Mouse (Mus musculus) cerebellum, adult 2 months (tissue): ENCODE measurements around the gene Pgm2. TPM values are rescaled to one million over a fixed set of nuclear protein-coding genes. Genes with fewer than 3 reads are reported as not detected.

Experiments used
- DNase-seq, 2 experiments: peaks; one replicate each; pipeline ENCODE4 v3.0.0; 2021
- H3K27ac ChIP-seq: fragments of 200-500 bp; 2 replicates; pipeline ENCODE4 v1.5.1; 2012; ENCODE audit warnings: low read length, control low read depth, inconsistent platforms; ENCODE audit not compliant: insufficient read depth
- H3K27me3 ChIP-seq: fragments of 200-500 bp; 2 replicates; pipeline ENCODE4 v1.6.1; 2012; ENCODE audit warnings: inconsistent platforms, mild to moderate bottlenecking, low read length, moderate library complexity; ENCODE audit not compliant: control insufficient read depth, insufficient read depth
- H3K4me1 ChIP-seq: fragments of 200-500 bp; 2 replicates; pipeline ENCODE4 v1.6.1; 2011; ENCODE audit warnings: low read length; ENCODE audit not compliant: control insufficient read depth, insufficient read depth
- H3K4me3 ChIP-seq: fragments of 200-500 bp; replicated peaks from 2 replicates; pipeline ENCODE3; 2011; ENCODE audit warnings: mild to moderate bottlenecking, low read depth, low read length, control low read depth; ENCODE audit not compliant: insufficient read depth
- CTCF ChIP-seq: fragments of 200-500 bp; IDR thresholded peaks from 2 replicates; pipeline ENCODE4 v1.5.1; 2011; ENCODE audit warnings: low read depth, mild to moderate bottlenecking, control low read depth, low read length, moderate library complexity, borderline replicate concordance; ENCODE audit not compliant: insufficient read depth
- POLR2A ChIP-seq: fragments of 200-500 bp; IDR thresholded peaks from 2 replicates; pipeline ENCODE4 v1.6.1; 2011; ENCODE audit warnings: low read length, control low read depth, borderline replicate concordance; ENCODE audit not compliant: insufficient read depth
- WGBS: fragments of 180-500 bp; shearing (Covaris S2); methylation state at CpG from one replicate; pipeline ENCODE4 v1.1.7; 2018; 5-methylcytosine and 5-hydroxymethylcytosine counted together
- polyA plus RNA-seq: library from polyadenylated mRNA; depleted of rRNA; stranded (reverse); fragments of >200 nt; gene quantifications from 2 replicates; pipeline ENCODE4 v1.2.3, GENCODE M21; 2012

Pgm2 gene
- polyA plus RNA-seq, 1 experiment = 8.4 TPM

DNA sequence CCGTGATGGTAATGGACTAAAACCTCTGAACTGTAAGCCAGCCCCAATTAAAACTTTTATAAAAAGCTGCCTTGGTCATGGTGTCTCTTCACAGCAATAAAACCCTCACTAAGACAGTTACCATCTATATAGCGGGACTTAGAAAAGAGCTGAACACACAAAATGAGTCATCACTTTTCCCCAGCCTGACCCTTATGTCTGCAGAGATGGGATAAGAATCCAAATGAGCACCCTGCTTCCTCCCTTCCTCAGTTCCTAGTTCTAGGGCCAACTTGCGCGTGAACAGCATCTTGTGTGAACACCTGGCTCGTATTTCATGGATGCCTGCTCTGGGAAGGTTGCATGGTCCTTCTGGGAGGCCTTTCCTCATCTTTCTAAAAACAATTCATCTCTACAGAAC, 39.7 kb upstream of the Pgm2 start:
- no peak overlapping the region for H3K27ac ChIP-seq
- TF ChIP-seq CTCF (no peak), POLR2A (no peak)
- WGBS = 87% methylated on average over 5 of the region's 5 CpGs

DNA sequence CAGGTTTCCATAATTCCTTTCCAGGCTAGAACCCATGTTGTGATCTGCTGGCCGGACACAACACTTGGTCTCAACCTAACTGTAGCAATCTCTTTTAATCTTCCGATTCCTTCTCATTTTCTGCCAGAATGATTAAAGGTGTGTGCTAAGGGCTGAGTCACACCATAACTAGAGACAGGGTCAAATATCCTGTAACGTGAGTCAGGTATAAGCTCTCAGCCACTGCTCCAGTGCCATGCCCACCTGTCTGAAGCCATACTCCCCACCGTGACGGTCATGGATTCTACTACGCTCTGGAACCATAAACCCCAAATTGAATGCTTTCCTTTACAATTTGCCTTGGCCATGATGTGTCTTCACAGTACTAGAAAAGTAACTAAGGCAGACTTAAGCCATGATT, 36.5 kb upstream of the Pgm2 start:
- H3K27ac ChIP-seq = no peak overlapping the region
- H3K27me3 ChIP-seq = no peaks in the 10 kb centered on the region
- WGBS = over 99% methylated on average over 6 of the region's 6 CpGs
- H3K4me1 ChIP-seq = no peaks in the 10 kb centered on the region
- TF ChIP-seq CTCF (no peak), POLR2A (no peak)
- no peak overlapping the region for H3K4me3 ChIP-seq
- DNase-seq = no peak

More for the DNA sequence above, 39.7 kb upstream of the Pgm2 start:
- Histone ChIP-seq H3K27me3 (no peaks in the 10 kb centered on the region), H3K4me1 (no peaks in the 10 kb centered on the region), H3K4me3 (no peak overlapping the region)
- DNase-seq = no peak

- no peak overlapping the region for H3K27ac ChIP-seq
- 95% methylated on average over 8 of the region's 8 CpGs for WGBS
Measured at GRCm38 (mm10) chr5:64060881-64061280, 31.9 kb upstream of the Pgm2 start.

GRCm38 (mm10) chr5:64061643-64062042, 31.1 kb upstream of the Pgm2 start:
- Histone ChIP-seq H3K27me3 (no peaks in the 10 kb centered on the region), H3K27ac (no peak overlapping the region), H3K4me1 (no peaks in the 10 kb centered on the region), H3K4me3 (no peak overlapping the region)
- DNase-seq = no peak
- WGBS = 84% methylated on average over 7 of the region's 7 CpGs
- TF ChIP-seq CTCF = no peak
- TF ChIP-seq POLR2A = no peak

More at GRCm38 (mm10) chr5:64060881-64061280, 31.9 kb upstream of the Pgm2 start:
- no peaks in the 10 kb centered on the region for H3K27me3 ChIP-seq
- H3K4me1 ChIP-seq = no peaks in the 10 kb centered on the region
- DNase-seq = no peak
- TF ChIP-seq CTCF (no peak), POLR2A (no peak)
- no peak overlapping the region for H3K4me3 ChIP-seq

- 96% methylated on average over 4 of the region's 4 CpGs for WGBS
- DNase-seq = no peak
Measured at GRCm38 (mm10) chr5:64062882-64063621, 29.7 kb upstream of the Pgm2 start.

DNA sequence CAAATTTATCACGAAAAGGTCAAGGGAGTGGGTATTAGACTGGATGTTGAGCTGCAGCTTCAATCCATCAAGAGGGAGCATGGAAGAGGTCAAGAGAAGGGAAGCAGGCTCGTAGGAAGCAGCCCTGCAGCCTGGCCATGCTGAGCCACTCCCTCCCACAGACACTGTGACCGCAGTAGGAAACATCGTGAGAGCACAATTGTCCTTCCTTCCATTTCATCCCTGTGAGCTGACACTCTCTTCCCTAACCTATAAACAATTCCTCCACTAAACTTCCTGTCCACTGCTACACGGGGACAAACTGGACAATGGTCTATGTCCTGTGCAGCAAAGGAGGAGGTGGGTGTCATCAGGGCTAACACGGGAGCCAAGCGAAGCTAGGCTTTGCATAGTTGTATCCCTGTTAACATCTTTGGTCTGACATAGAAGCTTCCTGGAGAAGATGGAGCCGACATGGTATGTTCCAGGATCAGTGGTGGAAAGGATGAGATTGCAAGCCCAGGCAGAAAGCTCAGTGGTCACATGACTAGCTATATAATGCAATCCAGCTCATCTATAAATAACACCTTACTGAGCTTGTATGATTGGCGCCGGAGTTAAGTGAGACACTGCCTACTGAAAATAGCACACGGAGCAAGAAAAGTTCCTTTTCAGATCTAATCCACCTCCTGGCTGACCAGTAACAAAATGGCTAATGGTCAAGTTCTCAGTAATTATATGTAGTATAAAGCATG, 29.0 kb upstream of the Pgm2 start:
- no peak for DNase-seq
- H3K27me3 ChIP-seq = no peaks in the 10 kb centered on the region
- H3K4me3 ChIP-seq = no peak overlapping the region
- 83% methylated on average over 11 of the region's 11 CpGs for WGBS
- H3K27ac ChIP-seq = no peak overlapping the region
- no peaks in the 10 kb centered on the region for H3K4me1 ChIP-seq
- TF ChIP-seq CTCF (no peak), POLR2A (no peak)

More at GRCm38 (mm10) chr5:64062882-64063621, 29.7 kb upstream of the Pgm2 start:
- no peaks in the 10 kb centered on the region for H3K27me3 ChIP-seq
- H3K4me1 ChIP-seq = no peaks in the 10 kb centered on the region
- H3K4me3 ChIP-seq = no peak overlapping the region
- TF ChIP-seq CTCF = no peak
- no peak for TF ChIP-seq POLR2A
- H3K27ac ChIP-seq = no peak overlapping the region

DNA sequence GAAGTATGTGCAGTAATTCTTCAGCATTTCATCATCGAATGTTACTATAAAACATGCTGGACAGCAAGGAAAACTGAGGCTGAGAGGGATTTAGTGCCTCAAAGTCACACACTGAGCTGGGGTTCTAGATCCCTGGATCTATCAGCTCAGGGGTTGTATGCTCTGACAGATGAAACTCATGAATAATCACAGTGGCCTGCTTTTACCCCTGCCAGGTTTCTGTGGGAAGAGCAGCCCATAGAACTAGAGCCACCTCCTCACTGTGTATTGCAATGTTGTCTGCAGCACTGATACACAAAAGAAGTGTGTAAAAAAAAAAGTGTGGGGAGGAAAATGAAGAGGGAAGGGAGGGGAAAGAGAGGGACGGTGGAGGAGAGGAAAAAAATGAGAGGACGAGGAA, 28.3 kb upstream of the Pgm2 start:
- TF ChIP-seq CTCF (no peak), POLR2A (no peak)
- Histone ChIP-seq H3K27me3 (no peaks in the 10 kb centered on the region), H3K4me3 (no peak overlapping the region), H3K4me1 (no peaks in the 10 kb centered on the region), H3K27ac (no peak overlapping the region)
- WGBS = 78% methylated on average over 3 of the region's 3 CpGs
- DNase-seq = no peak
